Mouse (Mus musculus) adrenal gland, postnatal 14 days (tissue): ENCODE measurements around the gene Lrrfip2. TPM values are rescaled to one million over a fixed set of nuclear protein-coding genes. Genes with fewer than 3 reads are reported as not detected.

ENCODE experiments used
- DNase-seq: peaks from one replicate; pipeline ENCODE4 v3.0.0; 2021; ENCODE audit warnings: mixed read lengths
- total RNA-seq: library from RNA; stranded (reverse); gene quantifications from 2 replicates; pipeline ENCODE4 v1.2.3, GENCODE M21; 2021

Lrrfip2 gene
- total RNA-seq, 1 experiment from 2014 or later, result 48.5 TPM

GRCm38 (mm10) chr9:111221580-111221979 lies 104.2 kb downstream of the Lrrfip2 start:
- no peak for DNase-seq

GRCm38 (mm10) chr9:111223406-111223805 lies 106.0 kb downstream of the Lrrfip2 start:
- no peak for DNase-seq

- no peak for DNase-seq
Measured at GRCm38 (mm10) chr9:111228446-111228845, 111.1 kb downstream of the Lrrfip2 start.

- DNase-seq, result peak; percentile 32
Measured at GRCm38 (mm10) chr9:111234701-111235100, 117.3 kb downstream of the Lrrfip2 start.

GRCm38 (mm10) chr9:111237726-111238125 lies 120.3 kb downstream of the Lrrfip2 start:
- DNase-seq, result no peak

GRCm38 (mm10) chr9:111239821-111240220 lies 122.4 kb downstream of the Lrrfip2 start:
- peak; percentile 40 for DNase-seq

GRCm38 (mm10) chr9:111243384-111243783 lies 126.0 kb downstream of the Lrrfip2 start:
- no peak for DNase-seq

- DNase-seq, result no peak
Measured at GRCm38 (mm10) chr9:111245546-111245945, 128.2 kb downstream of the Lrrfip2 start.

GRCm38 (mm10) chr9:111247682-111248246 lies 130.4 kb downstream of the Lrrfip2 start:
- no peak for DNase-seq

GRCm38 (mm10) chr9:111252161-111252869 lies 134.9 kb downstream of the Lrrfip2 start:
- no peak for DNase-seq

GRCm38 (mm10) chr9:111260360-111260985 lies 143.1 kb downstream of the Lrrfip2 start:
- no peak for DNase-seq

GRCm38 (mm10) chr9:111261356-111261755 lies 144.0 kb downstream of the Lrrfip2 start:
- no peak for DNase-seq

- no peak for DNase-seq
Measured at GRCm38 (mm10) chr9:111267998-111268397, 150.6 kb downstream of the Lrrfip2 start.

- no peak for DNase-seq
Measured at GRCm38 (mm10) chr9:111270606-111271005, 153.2 kb downstream of the Lrrfip2 start.

- DNase-seq, result peak; percentile 80
Measured at GRCm38 (mm10) chr9:111271056-111271433, 153.7 kb downstream of the Lrrfip2 start.

GRCm38 (mm10) chr9:111271434-111272160 lies 154.2 kb downstream of the Lrrfip2 start, which contains the start of the genes Mlh1 and Epm2aip1:
Gene Mlh1, minus strand, starts transcription at chr9:111271791.
Gene Epm2aip1, plus strand, starts transcription at chr9:111271929.
- DNase-seq, result peak; percentile 99

- DNase-seq, result peak; percentile 40
Measured at GRCm38 (mm10) chr9:111272356-111272755, 155.0 kb downstream of the Lrrfip2 start.

GRCm38 (mm10) chr9:111272996-111273785 lies 155.8 kb downstream of the Lrrfip2 start:
- DNase-seq, result no peak

- DNase-seq, result no peak
Measured at GRCm38 (mm10) chr9:111273958-111274357, 156.6 kb downstream of the Lrrfip2 start.

GRCm38 (mm10) chr9:111275156-111275555 lies 157.8 kb downstream of the Lrrfip2 start:
- peak; percentile 58 for DNase-seq
